ENCODE assay signal across 10 mouse cellular contexts in genomic region chr10:34271681-34272080, GRCm38 (mm10). TPM values are rescaled to one million over a fixed set of nuclear protein-coding genes. Genes with fewer than 3 reads are reported as not detected.
DNase-seq lines count a peak whose midpoint lies in the region; ATAC-seq and TF ChIP-seq lines count a peak whose summit lies in the region.
"Had no signal": no experiment of that assay in that cellular context is flagged by ENCODE, and none has a peak within 500 bp of the region (broad histone marks: within the 10 kb centered on the region; RNA-seq: fewer than 3 reads in every experiment).

No protein-coding gene starts in this region.

- intact Hi-C loops in heart, adult 2 months (cut with DNase I): no loop called here

- no peak overlapping the region for H3K9ac ChIP-seq in heart, adult 2 months (ENCODE audit: low read depth, low read length)
- H3K9ac ChIP-seq in heart, embryonic 11.5 days (ENCODE audit: low read depth, low read length): no peak overlapping the region
- peak overlapping the region; percentile 5; the same call in 1 of the 2 replicates for H3K9ac ChIP-seq in heart, postnatal 0 days (replicated peaks; ENCODE audit: low read depth, low read length)

- no peaks in the 10 kb centered on the region for H3K79me2 ChIP-seq in heart, adult 2 months (replicated peaks; ENCODE audit: control insufficient read depth, insufficient read depth, low read length)

- H3K9me3 ChIP-seq in heart, embryonic 11.5 days (replicated peaks; ENCODE audit: control insufficient read depth, low read length): no peaks in the 10 kb centered on the region
- H3K9me3 ChIP-seq in heart, postnatal 0 days (replicated peaks; ENCODE audit: control insufficient read depth, low read length): no peaks in the 10 kb centered on the region

- peaks cover 1% of the 10 kb centered on the region; the same call in 1 of the 2 replicates for H3K4me1 ChIP-seq in heart, adult 2 months (ENCODE audit: control insufficient read depth, insufficient read depth, low read length)
- H3K4me1 ChIP-seq in heart, embryonic 11.5 days (ENCODE audit: control insufficient read depth, insufficient read depth, low read length): no peaks in the 10 kb centered on the region
- 0 out of 2 replicates have a peak, but pooled peaks cover 7% of the 10 kb centered on the region for H3K4me1 ChIP-seq in heart, postnatal 0 days (ENCODE audit: control insufficient read depth, insufficient read depth)

- peak in 1 of 2 experiments; percentile 8 for DNase-seq in heart, adult 2 months
- peak; percentile 17 for DNase-seq in testis, postnatal 14 days (ENCODE audit: low spot score)
- DNase-seq in testis, postnatal 10 days (ENCODE audit: low spot score): no peak
- DNase-seq in heart, postnatal 0 days (ENCODE audit: low spot score): peak; percentile 78
- DNase-seq in urinary bladder, postnatal 10 days (ENCODE audit: low spot score): no peak
- no peak for DNase-seq in retina, embryonic 14.5 days (ENCODE audit: low spot score)
- DNase-seq: cerebellum, adult 8-10 months; gastrocnemius, postnatal 14 days had no signal

- no peak for TF ChIP-seq POLR2A in heart, adult 2 months (IDR thresholded peaks at IDR 0.05; ENCODE audit: insufficient read depth, low read depth, low read length)

- H3K4me3 ChIP-seq in heart, adult 2 months: no peak overlapping the region
- no peak overlapping the region for H3K4me3 ChIP-seq in heart, embryonic 11.5 days (ENCODE audit: low read depth, low read length)
- H3K4me3 ChIP-seq in heart, postnatal 0 days (ENCODE audit: low read depth, low read length): no peak overlapping the region

- H3K36me3 ChIP-seq in heart, adult 2 months (ENCODE audit: control insufficient read depth, insufficient read depth, low read length): no peaks in the 10 kb centered on the region
- H3K36me3 ChIP-seq in heart, embryonic 11.5 days (ENCODE audit: control insufficient read depth, insufficient read depth, low read length): no peaks in the 10 kb centered on the region
- H3K36me3 ChIP-seq in heart, postnatal 0 days (replicated peaks; ENCODE audit: control insufficient read depth, insufficient read depth, low read length): no peaks in the 10 kb centered on the region

- 12% methylated on average over 7 of the region's 7 CpGs for WGBS in heart, adult 2 months
- WGBS in heart, embryonic 11.5 days (ENCODE audit: insufficient replicate concordance): 59% methylated on average over 7 of the region's 7 CpGs
- 14% methylated on average over 7 of the region's 7 CpGs for WGBS in heart, postnatal 0 days

- peak overlapping the region; percentile 3; the same call in 1 of the 2 replicates for H3K27ac ChIP-seq in heart, adult 2 months
- H3K27ac ChIP-seq in heart, embryonic 11.5 days (ENCODE audit: low read depth, low read length): no peak overlapping the region
- H3K27ac ChIP-seq in heart, postnatal 0 days (ENCODE audit: low read depth): peak overlapping the region; percentile 70

- TF ChIP-seq EP300 in heart, adult 2 months (IDR thresholded peaks at IDR 0.05; ENCODE audit: insufficient read depth, low read depth, low read length): no peak
- no peak for TF ChIP-seq EP300 in heart, postnatal 0 days (IDR thresholded peaks at IDR 0.05; ENCODE audit: low read depth)

- no peak for TF ChIP-seq CTCF in heart, adult 2 months (IDR thresholded peaks at IDR 0.05)
- TF ChIP-seq CTCF in heart, postnatal 0 days (IDR thresholded peaks at IDR 0.05; ENCODE audit: low read depth): no peak

- no peak for ATAC-seq in heart, embryonic 11.5 days (replicated peaks; ENCODE audit: insufficient number of reproducible peaks, low FRiP score, low TSS enrichment)
- ATAC-seq in heart, postnatal 0 days (ENCODE audit: insufficient read depth, low read depth): peak; percentile 72
- ATAC-seq: Patski had no signal

- no peak overlapping the region for H3K4me2 ChIP-seq in heart, embryonic 11.5 days
- peak overlapping the region; percentile 37 for H3K4me2 ChIP-seq in heart, postnatal 0 days (ENCODE audit: low read depth, low read length)

- H3K27me3 ChIP-seq in heart, adult 2 months (ENCODE audit: control insufficient read depth, insufficient read depth, low read length): no peaks in the 10 kb centered on the region
- no peaks in the 10 kb centered on the region for H3K27me3 ChIP-seq in heart, embryonic 11.5 days (ENCODE audit: control insufficient read depth, insufficient read depth, low read length)
- H3K27me3 ChIP-seq in heart, postnatal 0 days (ENCODE audit: control insufficient read depth, insufficient read depth, low read length): no peaks in the 10 kb centered on the region

RNA-seq across cellular contexts. Expression of gene Tspyl1, which starts 10.3 kb away (rescaled TPM):
- total RNA-seq in heart, adult 2 months (2021): 10 to 100 TPM; 57.0 to 64.4 TPM
- 30.6 and 55.3 TPM in 2 replicates for polyA plus RNA-seq in heart, adult 2 months (2012; rRNA removed)
- 52.7 and 57.3 TPM in 2 replicates for polyA plus RNA-seq in heart, embryonic 11.5 days (2014; fragmentation: Nextera tagmentation; extraction: Ambion mirVana)
- 56.3 and 62.1 TPM in 2 replicates for total RNA-seq in heart, postnatal 0 days (2014; rRNA removed; ENCODE audit: low replicate concordance)
- 61.2 and 69.1 TPM in 2 replicates for polyA plus RNA-seq in heart, postnatal 0 days (2015; fragmentation: Nextera tagmentation; extraction: Ambion mirVana)

RNA-seq across cellular contexts. Expression of gene Tspyl4, which starts 25.6 kb away (rescaled TPM):
- total RNA-seq in heart, adult 2 months (2021): 10 to 100 TPM; 12.4 to 18.0 TPM
- 8.4 and 17.0 TPM in 2 replicates for polyA plus RNA-seq in heart, adult 2 months (2012; rRNA removed)
- 6.3 and 9.5 TPM in 2 replicates for polyA plus RNA-seq in heart, embryonic 11.5 days (2014; fragmentation: Nextera tagmentation; extraction: Ambion mirVana)
- total RNA-seq in heart, postnatal 0 days (2014; rRNA removed; ENCODE audit: low replicate concordance): 28.6 and 29.8 TPM in 2 replicates
- polyA plus RNA-seq in heart, postnatal 0 days (2015; fragmentation: Nextera tagmentation; extraction: Ambion mirVana): 14.2 and 15.4 TPM in 2 replicates

Comparison
In these comparisons a context has a peak if more than half of its experiments do, and no peak if none do; other contexts are left out.
1. DNase-seq: peak in testis, postnatal 14 days (single experiment) and heart, postnatal 0 days (single experiment); none in testis, postnatal 10 days (single experiment), urinary bladder, postnatal 10 days (single experiment) and retina, embryonic 14.5 days (single experiment).